Mouse (Mus musculus) kidney, adult 2 months (tissue): ENCODE data around the gene Spag5. TPM values are rescaled to one million over a fixed set of nuclear protein-coding genes. Genes with fewer than 3 reads are reported as not detected.
A peak's percentile ranks its signal among the peaks of the same experiment; 100 is the strongest.

ENCODE experiments used
- DNase-seq: peaks from one replicate; pipeline ENCODE4 v3.0.0; 2021
- H3K27ac ChIP-seq: fragments of 200-500 bp; 2 replicates; pipeline ENCODE4 v1.5.1; 2012; ENCODE audit warnings: low read depth, low read length, control low read depth, inconsistent platforms; ENCODE audit not compliant: insufficient read depth
- H3K27me3 ChIP-seq: fragments of 200-500 bp; replicated peaks from 2 replicates; pipeline ENCODE4 v1.6.1; 2012; ENCODE audit warnings: mild to moderate bottlenecking, moderate library complexity, low read length, inconsistent platforms; ENCODE audit not compliant: control insufficient read depth, insufficient read depth
- H3K36me3 ChIP-seq: fragments of 200-500 bp; 2 replicates; pipeline ENCODE4 v1.6.1; 2012; ENCODE audit warnings: mild to moderate bottlenecking, moderate library complexity, low read length, inconsistent platforms; ENCODE audit not compliant: control insufficient read depth, insufficient read depth
- H3K4me1 ChIP-seq: fragments of 200-500 bp; 2 replicates; pipeline ENCODE4 v1.6.1; 2011; ENCODE audit warnings: low read length; ENCODE audit not compliant: control insufficient read depth, insufficient read depth
- H3K4me3 ChIP-seq: fragments of 200-500 bp; 2 replicates; pipeline ENCODE4 v1.5.1; 2011; ENCODE audit warnings: mild to moderate bottlenecking, low read depth, low read length, control low read depth; ENCODE audit not compliant: insufficient read depth
- CTCF ChIP-seq: fragments of 200-500 bp; conservative IDR thresholded peaks from 2 replicates; pipeline ENCODE4 v1.5.1; 2011; ENCODE audit warnings: low read depth, mild to moderate bottlenecking, control low read depth, low read length, moderate library complexity, mixed read lengths; ENCODE audit not compliant: insufficient read depth, insufficient read length
- POLR2A ChIP-seq: fragments of 200-500 bp; IDR thresholded peaks from one replicate; pipeline ENCODE4 v1.6.1; 2011; ENCODE audit warnings: low read depth, low read length, control low read depth
- WGBS: fragments of 180-500 bp; shearing (Covaris S2); methylation state at CpG from one replicate; pipeline ENCODE4 v1.1.7; 2018; 5-methylcytosine and 5-hydroxymethylcytosine counted together
- polyA plus RNA-seq: library from polyadenylated mRNA; depleted of rRNA; stranded (reverse); fragments of >200 nt; gene quantifications from 2 replicates; pipeline ENCODE4 v1.2.3, GENCODE M21; 2012

Spag5 gene
- polyA plus RNA-seq, 1 experiment = 15.0 TPM

DNA sequence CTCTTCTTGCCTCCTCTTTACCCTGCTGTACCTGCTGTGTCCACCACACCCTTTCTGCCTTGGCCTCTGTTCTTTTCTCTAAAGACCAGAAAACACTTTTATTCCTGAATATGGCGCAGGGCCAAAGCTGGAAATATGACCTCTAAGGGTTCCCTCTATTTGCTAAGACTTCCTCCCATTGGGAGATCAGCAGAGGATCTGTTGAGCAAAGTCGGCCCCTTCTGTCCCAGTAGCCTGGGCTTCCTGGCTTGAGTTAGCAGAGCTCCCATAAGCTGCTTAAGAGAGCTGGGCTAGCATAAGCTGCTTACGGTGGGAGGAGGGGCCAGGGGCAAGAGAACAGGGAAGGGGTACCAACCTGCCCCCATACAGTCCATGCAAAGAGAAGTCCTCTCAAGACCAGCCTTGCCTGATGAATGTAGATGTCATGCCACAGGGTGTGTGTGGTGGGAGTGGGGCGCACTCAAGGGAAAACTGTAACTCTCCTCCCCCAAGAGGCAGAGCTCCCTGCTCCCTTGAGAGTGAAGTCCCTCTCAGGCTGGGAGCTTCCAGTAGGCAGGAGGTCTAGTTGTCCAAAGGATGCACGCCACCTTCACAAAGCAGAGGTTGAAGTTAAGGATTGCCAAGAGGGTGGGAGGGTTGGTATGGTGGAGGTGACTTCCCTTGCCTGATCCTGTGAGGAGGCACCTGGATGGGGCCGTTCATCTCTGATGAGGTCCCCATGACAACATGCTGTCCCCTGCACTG is 45.2 kb downstream of the Spag5 start:
- DNase-seq = no peak
- no peak for TF ChIP-seq POLR2A
- TF ChIP-seq CTCF = no peak
- WGBS = 83% methylated on average over 6 of the region's 6 CpGs
- Histone ChIP-seq H3K27me3 (no peaks in the 10 kb centered on the region), H3K4me1 (no peaks in the 10 kb centered on the region; the same call in 1 of the 2 replicates), H3K27ac (no peak overlapping the region), H3K4me3 (no peak overlapping the region), H3K36me3 (no peaks in the 10 kb centered on the region)

DNA sequence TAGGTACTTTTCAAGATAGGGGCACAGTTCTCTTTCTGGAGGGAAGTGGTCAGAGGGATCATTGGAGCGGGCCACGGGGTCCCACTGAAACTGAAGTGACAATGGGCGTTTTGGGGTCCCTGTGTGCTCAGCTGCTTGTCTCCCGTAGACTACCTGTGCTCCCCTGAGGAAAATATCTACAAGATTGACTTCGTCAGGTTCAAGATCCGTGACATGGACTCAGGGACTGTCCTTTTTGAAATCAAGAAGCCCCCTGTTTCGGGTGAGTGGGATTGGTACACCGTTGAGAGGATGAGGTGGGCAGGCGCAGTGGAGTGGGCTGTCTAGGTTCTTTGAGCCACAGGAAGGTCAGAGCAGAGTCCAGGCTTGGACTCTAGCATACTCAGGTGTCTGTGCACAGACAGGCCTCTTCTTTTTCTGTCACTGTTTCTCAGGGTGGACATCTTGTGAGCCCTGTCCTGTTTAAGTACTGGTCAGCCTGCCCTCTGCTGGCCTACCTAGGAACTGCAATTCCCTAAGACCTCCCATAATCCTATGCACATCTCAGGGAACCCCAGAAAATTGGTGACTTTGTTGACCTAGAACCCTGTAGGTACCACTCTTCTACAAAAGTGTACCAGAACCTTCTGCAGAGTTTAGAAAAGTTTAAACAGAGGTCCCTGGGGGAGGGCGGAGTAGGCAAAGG is 45.9 kb downstream of the Spag5 start:
- peak; percentile 72 for DNase-seq
- Histone ChIP-seq H3K36me3 (no peaks in the 10 kb centered on the region), H3K4me3 (no peak overlapping the region), H3K27me3 (no peaks in the 10 kb centered on the region), H3K4me1 (no peaks in the 10 kb centered on the region; the same call in 1 of the 2 replicates), H3K27ac (no peak overlapping the region)
- 88% methylated on average over 10 of the region's 10 CpGs for WGBS
- TF ChIP-seq POLR2A = no peak
- peak; percentile 88 for TF ChIP-seq CTCF

DNA sequence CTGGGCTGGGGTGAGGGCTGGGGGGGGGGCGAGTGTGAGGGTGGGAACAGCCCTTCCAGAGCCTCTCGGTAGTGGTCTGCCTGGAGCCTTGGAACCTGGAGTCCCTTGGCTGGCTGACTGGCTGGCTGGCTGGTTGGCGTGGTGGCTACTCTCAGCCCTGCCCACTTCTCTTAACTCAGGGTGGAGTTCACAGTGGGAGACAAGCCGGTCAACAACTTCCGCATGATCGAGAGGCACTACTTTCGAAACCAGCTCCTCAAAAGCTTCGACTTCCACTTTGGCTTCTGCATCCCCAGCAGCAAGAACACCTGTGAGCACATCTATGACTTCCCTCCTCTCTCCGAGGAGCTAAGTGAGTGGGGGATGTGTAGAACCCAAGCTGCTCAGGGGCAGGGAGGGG is 46.6 kb downstream of the Spag5 start:
- WGBS = 87% methylated on average over 9 of the region's 9 CpGs
- Histone ChIP-seq H3K27me3 (no peaks in the 10 kb centered on the region), H3K4me1 (no peaks in the 10 kb centered on the region; the same call in 1 of the 2 replicates), H3K4me3 (no peak overlapping the region), H3K27ac (no peak overlapping the region), H3K36me3 (no peaks in the 10 kb centered on the region)
- DNase-seq = no peak
- TF ChIP-seq POLR2A (no peak), CTCF (no peak)

DNA sequence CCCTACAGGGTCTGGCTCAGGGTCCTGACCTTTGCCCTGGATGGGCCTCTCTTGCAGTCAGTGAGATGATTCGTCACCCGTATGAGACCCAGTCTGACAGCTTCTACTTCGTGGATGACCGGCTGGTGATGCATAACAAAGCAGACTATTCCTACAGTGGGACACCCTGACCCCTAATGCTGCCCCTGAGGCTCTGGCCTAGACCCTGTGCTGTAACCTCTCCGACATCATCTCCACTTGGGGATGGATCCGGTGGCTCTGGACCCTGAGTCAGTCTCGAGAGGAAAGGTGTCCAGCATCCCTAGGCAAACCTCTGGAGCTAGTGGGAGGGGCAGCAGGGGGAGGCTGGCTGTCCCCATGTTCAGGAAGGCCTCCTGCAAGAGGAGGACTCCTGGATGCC is 47.1 kb downstream of the Spag5 start:
- no peak overlapping the region for H3K4me3 ChIP-seq
- TF ChIP-seq POLR2A = no peak
- TF ChIP-seq CTCF = no peak
- no peak for DNase-seq
- no peaks in the 10 kb centered on the region; the same call in 1 of the 2 replicates for H3K4me1 ChIP-seq
- no peaks in the 10 kb centered on the region for H3K27me3 ChIP-seq
- no peaks in the 10 kb centered on the region for H3K36me3 ChIP-seq
- WGBS = 76% methylated on average over 7 of the region's 7 CpGs
- no peak overlapping the region for H3K27ac ChIP-seq

DNA sequence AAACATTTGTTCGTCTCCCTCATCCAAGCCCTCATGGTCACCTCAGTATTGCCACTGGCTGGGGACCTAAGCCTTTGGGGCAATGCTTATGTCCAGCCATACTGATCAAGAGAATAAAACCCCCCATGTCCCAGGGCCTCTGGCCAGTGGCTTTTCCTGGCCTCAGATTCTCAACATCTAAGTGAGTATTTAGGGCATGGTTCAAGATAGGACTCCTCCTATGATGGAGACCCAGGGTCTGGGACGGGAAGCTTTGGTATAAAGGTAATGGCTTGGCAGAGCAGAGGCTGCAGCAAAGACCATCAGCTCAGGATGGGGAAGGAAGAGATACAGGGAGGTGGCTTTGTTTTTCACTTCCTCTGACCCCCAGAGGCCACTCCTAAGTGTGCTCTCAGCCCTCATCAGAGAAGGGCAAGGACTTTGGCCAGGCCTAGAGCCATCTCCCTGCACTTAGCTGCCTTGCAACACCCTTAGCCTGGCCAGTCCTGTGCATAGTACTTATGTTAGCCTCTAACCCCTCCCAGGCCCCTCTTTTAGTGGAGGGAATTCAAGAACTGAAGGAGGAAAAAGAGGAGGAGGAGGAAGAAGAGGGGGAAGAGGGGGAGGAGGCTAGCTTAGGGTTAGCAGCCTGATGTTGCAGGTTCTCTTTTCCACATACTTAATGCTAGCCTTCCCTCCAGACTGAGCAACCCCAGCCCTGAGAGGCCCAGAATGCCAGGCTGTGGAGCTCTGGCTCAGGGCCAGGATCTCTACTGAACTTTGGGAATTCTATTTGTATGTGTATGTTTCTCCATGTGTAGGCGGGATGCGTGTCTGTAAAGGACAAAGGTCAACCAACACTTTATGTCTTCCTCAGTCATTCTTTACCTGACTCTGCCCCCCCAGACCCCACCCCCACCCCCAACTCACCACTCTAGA is 48.4 kb downstream of the Spag5 start:
- 68% methylated on average over 4 of the region's 4 CpGs for WGBS
- H3K27ac ChIP-seq = no peak overlapping the region

DNA sequence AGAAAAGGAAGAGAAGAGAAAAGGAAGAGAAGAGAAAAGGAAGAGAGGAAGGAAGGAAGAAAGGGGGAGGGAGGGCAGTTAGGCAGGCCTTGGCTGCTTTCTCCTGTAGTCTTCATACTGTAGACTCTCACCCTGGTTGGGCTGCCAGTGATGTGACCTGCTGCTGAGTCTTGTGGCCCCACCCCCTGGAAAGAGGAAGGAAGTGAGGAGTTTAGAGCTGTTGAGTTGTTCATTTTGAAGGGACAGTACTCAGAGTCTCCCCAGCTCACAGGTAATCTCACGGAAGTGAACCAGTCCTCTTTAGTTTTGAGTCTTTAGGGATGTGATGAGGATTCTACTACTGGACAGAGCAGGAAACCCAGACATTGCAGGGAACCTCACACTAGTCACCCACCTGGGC is 51.8 kb downstream of the Spag5 start:
- Histone ChIP-seq H3K27me3 (no peaks in the 10 kb centered on the region), H3K4me3 (no peak overlapping the region), H3K36me3 (no peaks in the 10 kb centered on the region), H3K4me1 (no peaks in the 10 kb centered on the region), H3K27ac (no peak overlapping the region)
- DNase-seq = no peak
- TF ChIP-seq CTCF (no peak), POLR2A (no peak)
- 71% methylated on average over 1 of the region's 1 CpGs for WGBS

More for the DNA sequence above, 48.4 kb downstream of the Spag5 start:
- Histone ChIP-seq H3K36me3 (no peaks in the 10 kb centered on the region), H3K4me3 (no peak overlapping the region), H3K4me1 (no peaks in the 10 kb centered on the region), H3K27me3 (no peaks in the 10 kb centered on the region)
- TF ChIP-seq POLR2A (no peak), CTCF (no peak)
- DNase-seq = no peak

DNA sequence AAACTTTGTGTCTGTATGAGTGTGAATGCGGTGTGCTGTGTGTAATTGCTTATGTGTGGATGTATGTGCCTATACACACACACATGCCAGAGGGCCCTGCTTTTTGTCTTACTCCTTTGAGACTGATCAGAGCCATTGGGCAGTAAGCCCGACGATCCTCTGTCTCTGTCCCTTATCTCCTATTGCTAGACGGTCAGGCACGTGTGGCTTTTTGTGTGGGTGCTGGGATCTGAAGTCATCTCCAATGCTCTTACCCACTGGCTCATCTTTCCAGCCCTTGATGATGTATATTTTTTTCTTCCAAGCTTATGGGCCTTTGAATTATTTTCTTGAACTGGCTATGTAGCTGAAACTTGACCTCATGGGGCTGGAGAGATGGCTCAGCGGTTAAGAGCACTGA is 53.6 kb downstream of the Spag5 start:
- TF ChIP-seq POLR2A (no peak), CTCF (no peak)
- Histone ChIP-seq H3K27me3 (no peaks in the 10 kb centered on the region), H3K27ac (no peak overlapping the region), H3K36me3 (no peaks in the 10 kb centered on the region), H3K4me3 (no peak overlapping the region), H3K4me1 (no peaks in the 10 kb centered on the region)
- 85% methylated on average over 6 of the region's 6 CpGs for WGBS
- no peak for DNase-seq
